In the genomic region with DNA sequence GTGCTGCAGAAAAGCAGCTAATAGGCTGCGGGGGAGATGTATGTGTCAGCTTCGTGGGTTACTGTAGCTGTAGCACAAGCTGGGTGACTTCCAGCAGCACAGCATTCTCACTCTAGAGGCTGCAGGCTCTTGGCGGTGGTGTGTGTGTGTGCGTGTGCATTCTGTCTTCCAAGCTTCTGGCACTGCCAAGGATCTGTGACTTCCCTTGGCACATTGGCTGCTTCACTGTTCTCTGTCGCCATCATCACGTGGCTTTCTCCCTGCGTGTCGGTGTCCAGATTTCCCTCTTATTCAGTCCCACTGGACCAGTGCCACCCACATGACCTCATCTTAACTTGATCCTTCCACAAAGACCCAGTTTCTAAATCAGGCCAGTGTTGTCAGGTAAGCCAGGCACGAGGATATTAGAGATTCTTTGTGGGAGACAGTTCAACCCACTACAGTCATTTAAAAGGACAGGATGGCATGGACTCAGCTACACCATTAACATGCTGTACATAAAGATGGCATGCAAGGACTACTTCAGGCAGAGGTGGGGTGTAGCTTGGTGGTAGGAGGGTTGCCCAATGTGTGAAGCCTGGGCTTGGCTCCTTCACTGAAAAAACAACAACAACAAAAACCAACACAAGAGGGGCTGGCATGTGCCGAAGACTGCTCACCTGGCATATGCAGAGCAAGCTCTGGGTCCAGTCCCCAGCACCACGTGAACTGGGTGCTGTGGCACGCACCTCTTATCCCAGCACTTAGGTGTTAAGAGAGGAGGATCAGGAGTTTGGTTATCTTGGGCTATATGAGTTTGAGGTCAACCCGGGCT, we compare ENCODE assay signal across 9 mouse cellular contexts. TPM values are rescaled to one million over a fixed set of nuclear protein-coding genes. Genes with fewer than 3 reads are reported as not detected.
DNase-seq lines count a peak whose midpoint lies in the region; ATAC-seq and TF ChIP-seq lines count a peak whose summit lies in the region.
"Had no signal": no experiment of that assay in that cellular context is flagged by ENCODE, and none has a peak within 500 bp of the region (broad histone marks: within the 10 kb centered on the region; RNA-seq: fewer than 3 reads in every experiment).

No protein-coding gene starts in this region.

- H3K27me3 ChIP-seq in liver, embryonic 12.5 days (replicated peaks) = no peaks in the 10 kb centered on the region
- H3K27me3 ChIP-seq in liver, postnatal 0 days (ENCODE audit: insufficient read depth, low read length) = no peaks in the 10 kb centered on the region
- H3K27me3 ChIP-seq in lung, embryonic 15.5 days = no peaks in the 10 kb centered on the region
- H3K27me3 ChIP-seq: limb, embryonic 13.5 days had no signal

- no peak overlapping the region for H3K4me2 ChIP-seq in liver, embryonic 12.5 days
- H3K4me2 ChIP-seq in liver, postnatal 0 days (ENCODE audit: low read depth, low read length) = no peak overlapping the region
- H3K4me2 ChIP-seq in lung, embryonic 15.5 days = no peak overlapping the region
- H3K4me2 ChIP-seq: limb, embryonic 13.5 days had no signal

- DNase-seq in liver, postnatal 0 days = no peak
- peak; percentile 60 to 68 for DNase-seq in adrenal gland, postnatal 36 days
- DNase-seq in frontal cortex, adult 2 months (ENCODE audit: extremely low spot score in 1 of 2, low spot score in 1 of 2) = peak; percentile 78
- DNase-seq in heart, postnatal 4 days = peak; percentile 75
- DNase-seq in retina, postnatal 1 day = no peak

- 0 out of 2 replicates have a peak, but pooled peaks cover 4% of the 10 kb centered on the region for H3K9me3 ChIP-seq in liver, embryonic 12.5 days (replicated peaks)
- H3K9me3 ChIP-seq in liver, postnatal 0 days (ENCODE audit: low read length) = no peaks in the 10 kb centered on the region
- no peaks in the 10 kb centered on the region for H3K9me3 ChIP-seq in lung, embryonic 15.5 days
- H3K9me3 ChIP-seq: limb, embryonic 13.5 days had no signal

- no peak for TF ChIP-seq EP300 in liver, postnatal 0 days (IDR thresholded peaks at IDR 0.05; ENCODE audit: low read depth)

- H3K4me3 ChIP-seq in liver, embryonic 12.5 days = no peak overlapping the region
- H3K4me3 ChIP-seq in liver, postnatal 0 days (ENCODE audit: low read depth, low read length) = no peak overlapping the region
- H3K4me3 ChIP-seq in lung, embryonic 15.5 days = no peak overlapping the region
- H3K4me3 ChIP-seq: limb, embryonic 13.5 days had no signal

- H3K9ac ChIP-seq in liver, embryonic 12.5 days = no peak overlapping the region
- no peak overlapping the region for H3K9ac ChIP-seq in liver, postnatal 0 days (replicated peaks)
- H3K9ac ChIP-seq in lung, embryonic 15.5 days = no peak overlapping the region
- H3K9ac ChIP-seq: limb, embryonic 13.5 days had no signal

- no peak for TF ChIP-seq CTCF in liver, postnatal 0 days (IDR thresholded peaks at IDR 0.05; ENCODE audit: low read depth)

- no peak for ATAC-seq in liver, embryonic 12.5 days
- no peak for ATAC-seq in liver, postnatal 0 days
- ATAC-seq in lung, embryonic 15.5 days (ENCODE audit: borderline replicate concordance, extremely low read depth, low FRiP score, low TSS enrichment) = peak; percentile 39; the same call in 1 of the 2 replicates
- no peak for ATAC-seq in activated CD4-positive, CD25-positive, alpha-beta regulatory T cell, adult 4 months

- H3K4me1 ChIP-seq in liver, embryonic 12.5 days = peaks cover 52% of the 10 kb centered on the region
- peaks cover 8% of the 10 kb centered on the region for H3K4me1 ChIP-seq in liver, postnatal 0 days (ENCODE audit: insufficient read depth)
- H3K4me1 ChIP-seq in lung, embryonic 15.5 days = no peaks in the 10 kb centered on the region
- H3K4me1 ChIP-seq: limb, embryonic 13.5 days had no signal

- no peaks in the 10 kb centered on the region for H3K36me3 ChIP-seq in liver, embryonic 12.5 days
- H3K36me3 ChIP-seq in liver, postnatal 0 days (replicated peaks; ENCODE audit: insufficient read depth, low read length) = no peaks in the 10 kb centered on the region
- H3K36me3 ChIP-seq in lung, embryonic 15.5 days = peaks cover 4% of the 10 kb centered on the region; the same call in 1 of the 2 replicates

- 73% methylated on average over 13 of the region's 13 CpGs for WGBS in liver, embryonic 12.5 days (ENCODE audit: insufficient replicate concordance)
- 77% methylated on average over 13 of the region's 13 CpGs for WGBS in liver, postnatal 0 days (ENCODE audit: insufficient replicate concordance)
- 62% methylated on average over 13 of the region's 13 CpGs for WGBS in lung, embryonic 15.5 days

- H3K27ac ChIP-seq in liver, embryonic 12.5 days = peak overlapping the region; percentile 43
- H3K27ac ChIP-seq in liver, postnatal 0 days (ENCODE audit: low read depth) = no peak overlapping the region
- no peak overlapping the region for H3K27ac ChIP-seq in lung, embryonic 15.5 days
- H3K27ac ChIP-seq: limb, embryonic 13.5 days had no signal

RNA-seq across cellular contexts. Expression of gene Rheb, which starts 18.4 kb away (rescaled TPM):
- 110 and 113 TPM in 2 replicates for polyA plus RNA-seq in liver, embryonic 12.5 days (2016; fragmentation: Nextera tagmentation; extraction: Ambion mirVana)
- 79.6 and 80.0 TPM in 2 replicates for polyA plus RNA-seq in liver, postnatal 0 days (2015; fragmentation: Nextera tagmentation; extraction: Ambion mirVana)
- total RNA-seq in adrenal gland, postnatal 36 days (2021) = 10 to 100 TPM; 80.8 to 88.1 TPM
- polyA plus RNA-seq in frontal cortex, adult 2 months (2012; rRNA removed) = 113 and 114 TPM in 2 replicates
- 100 to 1,000 TPM in 1 of 2 experiments, 10 to 100 TPM in 1; 99.3 to 100 TPM for total RNA-seq in heart, postnatal 4 days (2021)
- 201 and 202 TPM in 2 replicates for polyA plus RNA-seq in lung, embryonic 15.5 days (2015; fragmentation: Nextera tagmentation; extraction: Ambion mirVana)
- 10 to 100 TPM; 88.1 to 96.5 TPM for polyA plus RNA-seq in activated CD4-positive, CD25-positive, alpha-beta regulatory T cell, adult 4 months (2017; shearing (Covaris generic))

Comparison
In these comparisons a context has a peak if more than half of its experiments do, and no peak if none do; other contexts are left out.
1. DNase-seq: peak in adrenal gland, postnatal 36 days (2 of 2), frontal cortex, adult 2 months (2 of 2) and heart, postnatal 4 days (single experiment); none in liver, postnatal 0 days (single experiment) and retina, postnatal 1 day (single experiment).